In the genomic region with DNA sequence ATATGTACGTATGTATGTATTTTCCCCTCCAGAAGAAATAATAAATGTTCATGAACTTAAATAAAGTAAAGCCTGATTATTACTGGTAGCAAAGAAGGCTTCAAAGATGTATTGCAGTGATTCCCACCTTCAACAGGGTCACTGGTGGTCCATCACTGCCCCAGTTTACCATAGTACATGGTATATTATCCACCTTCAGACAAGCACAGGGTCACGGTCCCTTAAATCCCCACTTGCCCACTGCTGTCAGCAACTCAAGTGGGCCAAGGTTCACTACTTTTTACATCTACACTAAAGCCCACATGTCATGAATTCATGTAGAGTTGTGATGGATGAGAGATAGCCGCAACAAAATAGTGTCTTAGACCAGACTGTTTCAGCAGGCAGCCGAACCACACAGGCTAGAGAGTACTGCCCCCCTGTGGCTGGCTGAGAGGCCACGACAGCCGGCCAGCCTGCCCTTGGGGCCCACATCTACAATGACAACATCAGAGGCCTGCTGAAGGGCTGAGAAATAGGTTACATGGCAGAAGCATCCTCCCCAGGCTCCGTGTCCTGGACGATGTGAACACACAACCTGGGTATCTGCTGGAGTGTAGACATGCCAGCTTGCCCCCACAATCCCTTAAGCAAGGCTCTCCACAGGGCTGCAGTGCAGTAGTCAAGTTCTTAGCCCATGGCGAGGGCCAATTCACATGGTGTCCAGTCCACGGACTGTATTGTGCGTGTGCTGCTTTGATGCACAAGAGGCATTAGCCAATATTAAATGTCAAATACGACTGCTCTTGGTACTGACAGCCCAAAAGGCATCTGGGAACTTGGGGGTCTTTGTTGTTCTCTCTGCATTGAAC, we compare ENCODE assay signal across 9 mouse cellular contexts. TPM values are rescaled to one million over a fixed set of nuclear protein-coding genes. Genes with fewer than 3 reads are reported as not detected.
DNase-seq lines count a peak whose midpoint lies in the region; ATAC-seq and TF ChIP-seq lines count a peak whose summit lies in the region.
"Had no signal": no experiment of that assay in that cellular context is flagged by ENCODE, and none has a peak within 500 bp of the region (broad histone marks: within the 10 kb centered on the region; RNA-seq: fewer than 3 reads in every experiment).

No protein-coding gene starts in this region.

- DNase-seq in 3T3-L1 (ENCODE audit: low read depth, low spot score) (peak; percentile 69), liver (peak; percentile 53)
- DNase-seq in adrenal gland, postnatal 4 days (ENCODE audit: low spot score in 2 of 2): peak; percentile 58 to 66
- peak; percentile 80 for DNase-seq in neural tube, embryonic 11.5 days (ENCODE audit: low spot score)
- peak; percentile 28 for DNase-seq in testis, postnatal 14 days (ENCODE audit: low spot score)

- no peaks in the 10 kb centered on the region for H3K4me1 ChIP-seq in embryonic fibroblast, embryonic 13.5 days (ENCODE audit: control insufficient read depth, insufficient read depth, low read length)
- peaks cover 3% of the 10 kb centered on the region; the same call in 1 of the 2 replicates for H3K4me1 ChIP-seq in heart, embryonic 11.5 days (ENCODE audit: control insufficient read depth, insufficient read depth, low read length)
- H3K4me1 ChIP-seq in kidney, embryonic 14.5 days (ENCODE audit: control insufficient read depth, insufficient read depth, low read length): peaks cover 11% of the 10 kb centered on the region; the same call in 1 of the 2 replicates
- H3K4me1 ChIP-seq in neural tube, embryonic 11.5 days (ENCODE audit: control insufficient read depth, insufficient read depth, low read length): no peaks in the 10 kb centered on the region

- peak; percentile 60 for TF ChIP-seq CTCF in embryonic fibroblast, embryonic 13.5 days (IDR thresholded peaks at IDR 0.05; ENCODE audit: borderline replicate concordance, insufficient read depth, low read length)

- no peak overlapping the region for H3K27ac ChIP-seq in embryonic fibroblast, embryonic 13.5 days (ENCODE audit: insufficient read depth, low read length)
- H3K27ac ChIP-seq in heart, embryonic 11.5 days (ENCODE audit: low read depth, low read length): no peak overlapping the region
- H3K27ac ChIP-seq in kidney, embryonic 14.5 days (ENCODE audit: low read depth, low read length): no peak overlapping the region
- H3K27ac ChIP-seq in neural tube, embryonic 11.5 days (ENCODE audit: low read depth, low read length): no peak overlapping the region
- H3K27ac ChIP-seq: limb, embryonic 15.5 days had no signal

- no peak overlapping the region for H3K4me2 ChIP-seq in heart, embryonic 11.5 days
- no peak overlapping the region for H3K4me2 ChIP-seq in kidney, embryonic 14.5 days (replicated peaks; ENCODE audit: low read depth, low read length)
- no peak overlapping the region for H3K4me2 ChIP-seq in neural tube, embryonic 11.5 days (ENCODE audit: low read depth)
- H3K4me2 ChIP-seq: limb, embryonic 15.5 days had no signal

- no peak overlapping the region for H3K9ac ChIP-seq in heart, embryonic 11.5 days (ENCODE audit: low read depth, low read length)
- no peak overlapping the region for H3K9ac ChIP-seq in kidney, embryonic 14.5 days (ENCODE audit: low read depth, low read length)
- H3K9ac ChIP-seq in neural tube, embryonic 11.5 days (ENCODE audit: low read length): no peak overlapping the region
- H3K9ac ChIP-seq: limb, embryonic 15.5 days had no signal

- no peaks in the 10 kb centered on the region for H3K27me3 ChIP-seq in heart, embryonic 11.5 days (ENCODE audit: control insufficient read depth, insufficient read depth, low read length)
- H3K27me3 ChIP-seq in kidney, embryonic 14.5 days (ENCODE audit: control insufficient read depth, insufficient read depth, low read length): no peaks in the 10 kb centered on the region
- no peaks in the 10 kb centered on the region for H3K27me3 ChIP-seq in neural tube, embryonic 11.5 days (ENCODE audit: control insufficient read depth, insufficient read depth, low read length)
- H3K27me3 ChIP-seq: limb, embryonic 15.5 days had no signal

- H3K4me3 ChIP-seq in embryonic fibroblast, embryonic 13.5 days (ENCODE audit: insufficient read depth, low read length): no peak overlapping the region
- H3K4me3 ChIP-seq in heart, embryonic 11.5 days (ENCODE audit: low read depth, low read length): no peak overlapping the region
- H3K4me3 ChIP-seq in kidney, embryonic 14.5 days (ENCODE audit: low read length): no peak overlapping the region
- no peak overlapping the region for H3K4me3 ChIP-seq in neural tube, embryonic 11.5 days (ENCODE audit: low read depth, low read length)
- H3K4me3 ChIP-seq: limb, embryonic 15.5 days had no signal

- no peak for TF ChIP-seq POLR2A in embryonic fibroblast, embryonic 13.5 days (IDR thresholded peaks at IDR 0.05; ENCODE audit: low read depth, low read length)

- 47% methylated on average over 12 of the region's 12 CpGs for WGBS in heart, embryonic 11.5 days (ENCODE audit: insufficient replicate concordance)
- 52% methylated on average over 12 of the region's 12 CpGs for WGBS in kidney, embryonic 14.5 days
- WGBS in neural tube, embryonic 11.5 days: 51% methylated on average over 12 of the region's 12 CpGs

- peak; percentile 61; the same call in 1 of the 2 replicates for ATAC-seq in heart, embryonic 11.5 days (replicated peaks; ENCODE audit: insufficient number of reproducible peaks, low FRiP score, low TSS enrichment)
- ATAC-seq in kidney, embryonic 14.5 days (ENCODE audit: low FRiP score, low TSS enrichment): peak; percentile 76
- no peak for ATAC-seq in neural tube, embryonic 11.5 days (ENCODE audit: insufficient read depth, low FRiP score, low TSS enrichment)

- no peaks in the 10 kb centered on the region for H3K36me3 ChIP-seq in heart, embryonic 11.5 days (ENCODE audit: control insufficient read depth, insufficient read depth, low read length)
- H3K36me3 ChIP-seq in kidney, embryonic 14.5 days (ENCODE audit: control insufficient read depth, insufficient read depth, low read length): no peaks in the 10 kb centered on the region
- no peaks in the 10 kb centered on the region for H3K36me3 ChIP-seq in neural tube, embryonic 11.5 days (ENCODE audit: control insufficient read depth, insufficient read depth, low read length)
- H3K36me3 ChIP-seq: limb, embryonic 15.5 days had no signal

- H3K9me3 ChIP-seq in heart, embryonic 11.5 days (replicated peaks; ENCODE audit: control insufficient read depth, low read length): no peaks in the 10 kb centered on the region
- H3K9me3 ChIP-seq in kidney, embryonic 14.5 days (ENCODE audit: control insufficient read depth, low read length): no peaks in the 10 kb centered on the region
- no peaks in the 10 kb centered on the region for H3K9me3 ChIP-seq in neural tube, embryonic 11.5 days (ENCODE audit: control insufficient read depth, low read length)
- H3K9me3 ChIP-seq: limb, embryonic 15.5 days had no signal

RNA-seq across cellular contexts. Expression of a gene that starts 29.6 kb away (rescaled TPM):
- total RNA-seq in adrenal gland, postnatal 4 days (2021): 100 to 1,000 TPM; 103 to 124 TPM
- 75.2 and 80.4 TPM in 2 replicates for polyA plus RNA-seq in embryonic fibroblast, embryonic 13.5 days (2011; ENCODE audit: insufficient read length, low read depth, missing spikeins)
- polyA plus RNA-seq in heart, embryonic 11.5 days (2014; fragmentation: Nextera tagmentation; extraction: Ambion mirVana): 13.3 and 32.3 TPM in 2 replicates
- polyA plus RNA-seq in kidney, embryonic 14.5 days (2014; fragmentation: Nextera tagmentation; extraction: Ambion mirVana): 18.9 and 21.3 TPM in 2 replicates
- 24.6 and 27.8 TPM in 2 replicates for polyA plus RNA-seq in neural tube, embryonic 11.5 days (2014; fragmentation: Nextera tagmentation; extraction: Ambion mirVana)

Comparison
In these comparisons a context has a peak if more than half of its experiments do, and no peak if none do; other contexts are left out.
1. DNase-seq: peak in every context shown above with its lines; median percentile 80 in neural tube, embryonic 11.5 days; 69 in 3T3-L1; 62 in adrenal gland, postnatal 4 days; 53 in liver; 28 in testis, postnatal 14 days.